Mouse (Mus musculus): ENCODE data around the gene Gga3. TPM values are rescaled to one million over a fixed set of nuclear protein-coding genes. Genes with fewer than 3 reads are reported as not detected.
A peak's percentile ranks its signal among the peaks of the same experiment; 100 is the strongest.

The Gga3 gene
- polyA plus RNA-seq, 1 experiment from 2014 or later, result 24.6 TPM

DNA sequence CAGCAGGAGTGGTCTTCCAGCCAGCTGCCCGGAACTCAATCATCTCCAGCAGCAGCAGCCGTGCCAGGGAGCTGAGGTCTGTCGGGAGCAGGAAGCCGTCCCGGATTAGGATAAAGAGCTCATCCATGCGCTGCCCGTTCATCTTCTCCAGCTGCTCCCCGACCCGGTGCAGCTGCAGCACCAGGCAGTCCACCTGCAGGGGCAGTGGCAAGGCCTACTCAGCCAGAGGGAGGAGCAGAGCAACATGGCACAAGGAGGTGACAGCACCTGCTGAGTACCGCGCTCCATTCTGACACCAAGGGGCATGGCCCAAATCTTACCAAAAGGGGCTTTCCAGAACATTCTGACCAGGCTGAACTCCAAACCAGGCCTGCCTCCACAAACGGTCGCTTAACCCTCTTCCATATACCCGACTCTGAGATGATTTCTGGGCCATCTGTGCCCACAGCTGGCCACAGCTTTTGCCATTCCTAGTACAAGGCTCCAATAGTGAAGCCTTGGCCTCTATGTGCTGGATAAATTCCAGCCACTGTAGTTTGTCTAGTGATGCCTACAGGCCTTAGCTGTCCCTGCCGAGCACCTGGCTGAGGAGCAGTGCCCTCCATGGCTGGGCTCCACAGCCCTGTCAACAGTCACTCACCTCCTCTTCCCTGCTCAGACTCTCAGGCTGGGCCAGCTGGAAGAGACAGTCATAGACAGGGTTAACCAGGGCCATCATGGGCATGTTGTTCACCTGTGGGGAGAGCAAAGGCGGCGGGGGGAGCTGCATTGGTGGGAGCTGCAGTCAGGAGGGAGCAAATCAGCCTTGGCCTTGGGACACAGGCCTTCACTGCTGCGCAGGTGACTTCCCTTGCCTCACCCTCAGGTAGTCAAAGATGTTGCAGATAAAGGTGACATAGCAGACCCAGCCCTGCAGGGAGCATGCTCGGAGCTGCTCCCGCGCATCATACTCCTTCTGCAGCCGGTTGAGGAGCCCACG lies 4.9 kb upstream of the Gga3 start:
- no peaks in the 10 kb centered on the region for H3K9me3 ChIP-seq
- H3K27me3 ChIP-seq, result no peaks in the 10 kb centered on the region
- H3K36me3 ChIP-seq, result peaks cover 46% of the 10 kb centered on the region
- no peak overlapping the region for H3K4me2 ChIP-seq
- no peak overlapping the region for H3K4me3 ChIP-seq
- no peak overlapping the region for H3K9ac ChIP-seq
- ATAC-seq (ENCODE audit: insufficient number of reproducible peaks, insufficient read depth, low FRiP score, low TSS enrichment, low read depth), result no peak
- no peak overlapping the region for H3K27ac ChIP-seq
- peaks cover 23% of the 10 kb centered on the region for H3K4me1 ChIP-seq
- 83% methylated on average over 23 of the region's 23 CpGs for WGBS

- Histone ChIP-seq H3K4me1 (peaks cover 27% of the 10 kb centered on the region), H3K4me3 (no peak overlapping the region), H3K36me3 (peaks cover 46% of the 10 kb centered on the region), H3K9ac (no peak overlapping the region), H3K9me3 (no peaks in the 10 kb centered on the region), H3K27ac (no peak overlapping the region), H3K4me2 (no peak overlapping the region), H3K27me3 (no peaks in the 10 kb centered on the region)
- ATAC-seq (ENCODE audit: insufficient number of reproducible peaks, insufficient read depth, low FRiP score, low TSS enrichment, low read depth), result no peak
- 94% methylated on average over 18 of the region's 18 CpGs for WGBS
These were observed 2.9 kb upstream of the Gga3 start for GRCm38 (mm10) chr11:115606733-115607132.

DNA sequence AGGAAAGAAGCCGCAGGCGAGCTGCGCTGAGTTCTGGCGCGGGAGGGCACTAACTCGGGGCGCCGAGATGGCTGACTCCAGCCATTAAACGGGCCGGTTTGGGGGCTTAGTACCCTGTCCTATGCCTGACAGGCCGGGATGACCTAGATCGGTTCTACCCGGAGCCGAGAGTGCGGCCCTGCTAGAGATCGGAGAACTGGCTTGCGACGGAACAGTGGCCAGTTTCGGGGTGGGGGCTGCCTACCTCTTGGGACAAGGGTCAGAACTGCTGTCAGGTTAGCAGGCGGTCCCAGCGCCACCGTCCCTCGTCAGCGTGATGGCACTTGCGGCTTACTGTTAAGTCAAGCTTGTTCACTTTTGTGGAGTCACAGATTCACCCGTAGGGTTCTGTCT lies 449 bp upstream of the Gga3 start:
- H3K27ac ChIP-seq, result peak overlapping the region; percentile 81
- H3K9ac ChIP-seq, result peak overlapping the region; percentile 85
- H3K4me3 ChIP-seq, result peak overlapping the region; percentile 76
- peaks cover 23% of the 10 kb centered on the region for H3K4me1 ChIP-seq
- peak overlapping the region; percentile 90 for H3K4me2 ChIP-seq
- no peak for ATAC-seq (ENCODE audit: insufficient number of reproducible peaks, insufficient read depth, low FRiP score, low TSS enrichment, low read depth)
- WGBS, result under 1% methylated on average over 26 of the region's 26 CpGs
- no peaks in the 10 kb centered on the region for H3K9me3 ChIP-seq
- peaks cover 54% of the 10 kb centered on the region for H3K36me3 ChIP-seq
- H3K27me3 ChIP-seq, result no peaks in the 10 kb centered on the region

- Histone ChIP-seq H3K4me2 (peak overlapping the region; percentile 90), H3K4me1 (peaks cover 23% of the 10 kb centered on the region), H3K27ac (peak overlapping the region; percentile 81), H3K9ac (peak overlapping the region; percentile 85), H3K4me3 (peak overlapping the region; percentile 76), H3K9me3 (no peaks in the 10 kb centered on the region), H3K36me3 (peaks cover 53% of the 10 kb centered on the region), H3K27me3 (no peaks in the 10 kb centered on the region)
- ATAC-seq (ENCODE audit: insufficient number of reproducible peaks, insufficient read depth, low FRiP score, low TSS enrichment, low read depth), result no peak; the same call in 1 of the 2 replicates
- 7% methylated on average over 15 of the region's 15 CpGs for WGBS
These were observed 749 bp downstream of the Gga3 start for GRCm38 (mm10) chr11:115603128-115603475.

- H3K4me3 ChIP-seq, result no peak overlapping the region
- H3K27me3 ChIP-seq, result no peaks in the 10 kb centered on the region
- H3K36me3 ChIP-seq, result peaks cover 50% of the 10 kb centered on the region
- H3K4me2 ChIP-seq, result no peak overlapping the region
- no peaks in the 10 kb centered on the region for H3K9me3 ChIP-seq
- no peak for ATAC-seq (ENCODE audit: insufficient number of reproducible peaks, insufficient read depth, low FRiP score, low TSS enrichment, low read depth)
- peaks cover 23% of the 10 kb centered on the region for H3K4me1 ChIP-seq
- WGBS, result 92% methylated on average over 4 of the region's 4 CpGs
- H3K9ac ChIP-seq, result no peak overlapping the region
- no peak overlapping the region for H3K27ac ChIP-seq
These were observed 2.7 kb downstream of the Gga3 start for GRCm38 (mm10) chr11:115601174-115601573.

- Histone ChIP-seq H3K4me1 (peaks cover 23% of the 10 kb centered on the region), H3K9ac (no peak overlapping the region), H3K27me3 (no peaks in the 10 kb centered on the region), H3K4me3 (no peak overlapping the region), H3K36me3 (peaks cover 49% of the 10 kb centered on the region), H3K9me3 (no peaks in the 10 kb centered on the region), H3K4me2 (no peak overlapping the region), H3K27ac (no peak overlapping the region)
- no peak for ATAC-seq (ENCODE audit: insufficient number of reproducible peaks, insufficient read depth, low FRiP score, low TSS enrichment, low read depth)
- 95% methylated on average over 15 of the region's 15 CpGs for WGBS
These were observed 3.1 kb downstream of the Gga3 start for GRCm38 (mm10) chr11:115600743-115601142.

- H3K4me1 ChIP-seq, result peaks cover 16% of the 10 kb centered on the region
- no peak overlapping the region for H3K27ac ChIP-seq
- no peak overlapping the region for H3K9ac ChIP-seq
- no peak overlapping the region for H3K4me3 ChIP-seq
- no peak overlapping the region for H3K4me2 ChIP-seq
- no peaks in the 10 kb centered on the region for H3K9me3 ChIP-seq
- no peaks in the 10 kb centered on the region for H3K27me3 ChIP-seq
- WGBS, result 94% methylated on average over 7 of the region's 7 CpGs
- peaks cover 53% of the 10 kb centered on the region for H3K36me3 ChIP-seq
- no peak for ATAC-seq (ENCODE audit: insufficient number of reproducible peaks, insufficient read depth, low FRiP score, low TSS enrichment, low read depth)
These were observed 4.1 kb downstream of the Gga3 start for GRCm38 (mm10) chr11:115599722-115600121.

DNA sequence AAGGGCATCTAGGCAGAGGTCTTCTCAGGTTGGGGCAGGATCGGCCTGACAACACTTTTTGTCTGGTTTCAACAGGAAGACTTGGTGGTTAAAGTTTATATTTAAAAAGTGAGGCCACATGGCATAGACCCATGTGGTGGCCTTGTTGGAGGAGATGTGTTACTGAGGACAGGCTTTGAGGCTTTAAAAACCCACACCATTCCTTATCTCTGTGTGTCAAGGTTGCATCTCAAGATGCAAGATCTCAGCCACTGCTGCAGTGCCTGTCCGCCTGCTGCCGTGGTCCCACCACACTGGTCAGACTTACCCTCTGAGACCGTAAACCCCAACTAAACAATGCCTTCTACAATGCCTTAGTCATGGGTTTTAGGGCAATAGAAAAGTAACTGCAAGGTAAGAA lies 5.5 kb downstream of the Gga3 start:
- no peak overlapping the region for H3K27ac ChIP-seq
- H3K4me2 ChIP-seq, result no peak overlapping the region
- no peak overlapping the region for H3K4me3 ChIP-seq
- H3K4me1 ChIP-seq, result peaks cover 14% of the 10 kb centered on the region
- WGBS, result 94% methylated on average over 4 of the region's 4 CpGs
- H3K9me3 ChIP-seq, result no peaks in the 10 kb centered on the region
- no peak overlapping the region for H3K9ac ChIP-seq
- H3K36me3 ChIP-seq, result peaks cover 67% of the 10 kb centered on the region
- ATAC-seq (ENCODE audit: insufficient number of reproducible peaks, insufficient read depth, low FRiP score, low TSS enrichment, low read depth), result no peak
- no peaks in the 10 kb centered on the region for H3K27me3 ChIP-seq

DNA sequence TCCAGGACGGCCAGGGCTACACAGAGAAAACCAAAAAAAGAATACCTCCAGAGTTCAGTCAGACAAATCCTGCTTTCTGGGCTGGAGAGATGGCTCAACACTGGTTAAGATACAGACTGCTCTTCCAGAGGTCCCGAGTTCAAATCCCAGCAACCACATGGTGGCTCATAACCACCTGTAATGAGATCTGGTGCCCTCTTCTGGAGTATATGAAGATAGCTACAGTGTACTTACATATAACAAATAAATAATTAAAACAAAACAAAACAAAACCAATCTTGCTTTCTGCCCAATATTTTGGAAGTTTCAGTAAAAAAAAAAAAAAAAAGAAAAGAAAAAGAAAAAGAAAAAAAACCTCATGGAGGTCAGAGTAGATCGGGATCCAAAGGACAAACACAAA lies 8.6 kb downstream of the Gga3 start:
- no peaks in the 10 kb centered on the region for H3K27me3 ChIP-seq
- WGBS, result 94% methylated on average over 3 of the region's 3 CpGs
- H3K9me3 ChIP-seq, result no peaks in the 10 kb centered on the region
- no peak overlapping the region for H3K4me3 ChIP-seq
- no peak overlapping the region for H3K9ac ChIP-seq
- H3K4me1 ChIP-seq, result no peaks in the 10 kb centered on the region
- no peak for ATAC-seq (ENCODE audit: insufficient number of reproducible peaks, insufficient read depth, low FRiP score, low TSS enrichment, low read depth)
- peaks cover 91% of the 10 kb centered on the region for H3K36me3 ChIP-seq
- no peak overlapping the region for H3K4me2 ChIP-seq
- no peak overlapping the region for H3K27ac ChIP-seq

GRCm38 (mm10) chr11:115590526-115591075 lies 13.2 kb downstream of the Gga3 start:
- Histone ChIP-seq H3K4me3 (no peak overlapping the region), H3K4me2 (no peak overlapping the region), H3K27me3 (no peaks in the 10 kb centered on the region), H3K36me3 (peaks cover 95% of the 10 kb centered on the region), H3K27ac (no peak overlapping the region), H3K9ac (no peak overlapping the region), H3K9me3 (no peaks in the 10 kb centered on the region), H3K4me1 (no peaks in the 10 kb centered on the region)
- 91% methylated on average over 2 of the region's 2 CpGs for WGBS
- no peak for ATAC-seq (ENCODE audit: insufficient number of reproducible peaks, insufficient read depth, low FRiP score, low TSS enrichment, low read depth)

DNA sequence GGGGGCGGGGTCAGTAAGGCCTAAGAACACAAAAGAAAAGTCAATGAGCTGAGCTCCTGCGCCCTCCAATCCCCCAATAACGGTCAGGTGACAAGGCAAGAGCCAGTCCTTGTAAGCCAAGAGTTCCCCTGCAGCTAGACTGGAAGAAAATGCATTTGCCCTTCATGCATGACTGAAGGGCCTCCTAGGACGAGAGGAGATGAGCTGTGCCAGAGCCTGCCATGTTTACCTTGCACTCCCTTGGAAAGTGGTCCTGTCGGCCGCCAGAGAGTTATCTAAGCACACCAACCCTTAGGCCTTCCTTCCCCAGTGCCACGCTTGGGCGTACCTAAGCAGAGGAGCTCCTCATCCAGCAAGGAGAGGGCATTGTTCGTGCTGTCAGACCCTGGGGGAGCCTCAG lies 15.9 kb downstream of the Gga3 start:
- Histone ChIP-seq H3K27ac (no peak overlapping the region), H3K4me3 (no peak overlapping the region), H3K27me3 (no peaks in the 10 kb centered on the region), H3K36me3 (peaks cover 96% of the 10 kb centered on the region), H3K4me2 (no peak overlapping the region), H3K4me1 (no peaks in the 10 kb centered on the region), H3K9me3 (no peaks in the 10 kb centered on the region), H3K9ac (no peak overlapping the region)
- 84% methylated on average over 9 of the region's 9 CpGs for WGBS
- ATAC-seq (ENCODE audit: insufficient number of reproducible peaks, insufficient read depth, low FRiP score, low TSS enrichment, low read depth), result no peak

DNA sequence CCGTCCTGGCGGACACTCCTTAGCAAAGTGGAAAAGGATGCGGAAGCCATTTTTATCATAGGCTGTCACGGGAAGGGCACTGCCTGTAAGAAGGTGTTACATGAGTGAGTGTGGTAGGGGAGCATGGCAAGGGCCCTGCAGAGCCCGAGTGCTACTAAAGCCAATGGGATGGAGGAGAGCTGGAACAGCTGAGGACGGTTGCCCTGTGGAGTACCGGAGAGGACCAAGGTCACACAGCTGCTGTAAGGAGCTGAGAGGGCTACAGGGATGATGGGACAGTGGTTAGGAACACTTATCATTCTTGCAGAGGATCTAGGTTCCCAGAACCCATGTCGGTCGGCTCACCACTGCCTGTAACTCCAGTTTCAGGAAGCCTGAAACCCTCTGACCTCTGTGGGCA lies 17.4 kb downstream of the Gga3 start:
- H3K27ac ChIP-seq, result no peak overlapping the region
- H3K4me3 ChIP-seq, result no peak overlapping the region
- 88% methylated on average over 9 of the region's 9 CpGs for WGBS
- H3K27me3 ChIP-seq, result no peaks in the 10 kb centered on the region
- no peaks in the 10 kb centered on the region for H3K9me3 ChIP-seq
- no peaks in the 10 kb centered on the region for H3K4me1 ChIP-seq
- no peak overlapping the region for H3K9ac ChIP-seq
- H3K36me3 ChIP-seq, result peaks cover 96% of the 10 kb centered on the region
- H3K4me2 ChIP-seq, result no peak overlapping the region
- no peak for ATAC-seq (ENCODE audit: insufficient number of reproducible peaks, insufficient read depth, low FRiP score, low TSS enrichment, low read depth)
